Mouse (Mus musculus): ENCODE results near the gene Ager. TPM values are rescaled to one million over a fixed set of nuclear protein-coding genes. Genes with fewer than 3 reads are reported as not detected.

Ager gene
- polyA plus RNA-seq, 1 experiment, result 0.33 TPM

DNA sequence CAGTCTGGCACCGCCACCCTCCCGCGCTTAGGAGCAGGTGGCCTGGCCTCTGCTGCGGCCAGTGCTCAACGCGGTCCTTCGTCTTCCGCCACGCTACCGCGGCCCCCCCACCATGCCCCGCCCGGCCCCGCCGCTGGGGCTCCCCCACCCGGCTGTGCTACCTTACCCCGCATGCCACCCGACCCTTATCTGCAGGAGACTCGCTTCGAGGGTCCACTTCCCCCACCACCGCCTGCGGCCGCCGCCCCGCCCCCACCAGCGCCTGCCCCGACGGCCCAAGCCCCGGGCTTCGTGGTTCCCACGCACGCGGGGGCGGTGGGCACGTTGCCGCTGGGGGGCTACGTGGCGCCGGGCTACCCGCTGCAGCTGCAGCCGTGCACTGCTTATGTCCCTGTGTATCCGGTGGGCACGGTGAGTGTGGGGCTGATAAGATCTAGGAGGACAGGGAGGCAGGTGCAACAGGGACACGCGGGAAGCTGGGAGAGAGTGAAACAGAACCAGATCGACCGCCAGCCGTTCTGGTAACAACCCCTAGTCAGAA, 33.2 kb downstream of the Ager start:
- H3K4me3 ChIP-seq (replicated peaks), result no peak overlapping the region
- peaks cover 81% of the 10 kb centered on the region for H3K27me3 ChIP-seq (ENCODE audit: control insufficient read depth)
- H3K9me3 ChIP-seq (ENCODE audit: control insufficient read depth, low read length), result peaks cover 3% of the 10 kb centered on the region; the same call in 1 of the 2 replicates
- peaks cover 35% of the 10 kb centered on the region for H3K4me1 ChIP-seq (ENCODE audit: control insufficient read depth)
- H3K36me3 ChIP-seq (ENCODE audit: control insufficient read depth), result no peaks in the 10 kb centered on the region
- no peak for TF ChIP-seq TAL1 (IDR thresholded peaks at IDR 0.05; ENCODE audit: low read length)
- no peak for TF ChIP-seq GATA1 (IDR thresholded peaks at IDR 0.05; ENCODE audit: low read length)

DNA sequence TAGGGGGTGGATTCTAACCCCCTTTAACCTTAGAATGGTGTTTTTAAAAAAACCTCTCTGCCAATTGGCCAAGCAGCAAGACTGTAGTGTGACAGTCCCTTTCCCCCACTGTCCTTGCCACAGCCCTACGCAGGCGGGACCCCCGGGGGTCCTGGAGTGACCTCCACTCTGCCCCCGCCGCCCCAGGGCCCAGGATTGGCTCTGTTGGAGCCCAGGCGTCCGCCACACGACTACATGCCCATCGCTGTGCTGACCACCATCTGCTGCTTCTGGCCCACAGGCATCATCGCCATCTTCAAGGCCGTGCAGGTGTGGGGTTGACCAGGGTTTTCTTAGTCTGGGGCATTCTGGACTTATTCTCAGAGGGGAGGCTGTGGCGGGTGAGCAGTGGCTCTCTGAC, 34.0 kb downstream of the Ager start:
- TF ChIP-seq TAL1 (IDR thresholded peaks at IDR 0.05; ENCODE audit: low read length) (no peak), GATA1 (IDR thresholded peaks at IDR 0.05; ENCODE audit: low read length) (no peak)
- Histone ChIP-seq H3K9me3 (ENCODE audit: control insufficient read depth, low read length) (peaks cover 3% of the 10 kb centered on the region; the same call in 1 of the 2 replicates), H3K4me3 (replicated peaks) (no peak overlapping the region), H3K27me3 (ENCODE audit: control insufficient read depth) (peaks cover 79% of the 10 kb centered on the region), H3K36me3 (ENCODE audit: control insufficient read depth) (no peaks in the 10 kb centered on the region), H3K4me1 (ENCODE audit: control insufficient read depth) (peaks cover 26% of the 10 kb centered on the region)

DNA sequence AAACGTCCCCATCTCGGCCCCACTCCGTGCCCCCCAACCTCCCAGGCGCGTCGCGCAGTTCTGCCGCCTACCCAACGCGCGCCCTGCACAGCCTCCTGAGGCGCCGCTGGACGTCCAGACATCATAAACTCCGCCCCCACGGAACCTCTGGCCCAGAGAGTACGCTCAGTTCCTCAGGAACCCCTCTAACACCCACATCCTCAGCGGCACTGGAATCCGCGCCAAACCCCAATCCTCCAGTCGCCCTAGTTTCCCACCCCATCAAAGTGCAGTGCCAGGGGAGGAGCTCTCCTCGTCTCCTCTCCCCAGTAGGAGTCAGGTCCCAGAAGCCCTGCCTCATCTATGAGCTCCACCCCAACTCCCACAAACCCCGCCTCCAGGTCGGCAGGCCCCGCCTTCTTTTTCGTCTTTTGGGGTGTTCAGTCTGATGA, 34.6 kb downstream of the Ager start:
- Histone ChIP-seq H3K4me3 (replicated peaks) (peak overlapping the region; percentile 37), H3K9me3 (ENCODE audit: control insufficient read depth, low read length) (peaks cover 3% of the 10 kb centered on the region; the same call in 1 of the 2 replicates), H3K27me3 (ENCODE audit: control insufficient read depth) (peaks cover 72% of the 10 kb centered on the region), H3K36me3 (ENCODE audit: control insufficient read depth) (no peaks in the 10 kb centered on the region), H3K4me1 (ENCODE audit: control insufficient read depth) (peaks cover 21% of the 10 kb centered on the region)
- TF ChIP-seq GATA1 (IDR thresholded peaks at IDR 0.05; ENCODE audit: low read length) (no peak), TAL1 (IDR thresholded peaks at IDR 0.05; ENCODE audit: low read length) (no peak)

DNA sequence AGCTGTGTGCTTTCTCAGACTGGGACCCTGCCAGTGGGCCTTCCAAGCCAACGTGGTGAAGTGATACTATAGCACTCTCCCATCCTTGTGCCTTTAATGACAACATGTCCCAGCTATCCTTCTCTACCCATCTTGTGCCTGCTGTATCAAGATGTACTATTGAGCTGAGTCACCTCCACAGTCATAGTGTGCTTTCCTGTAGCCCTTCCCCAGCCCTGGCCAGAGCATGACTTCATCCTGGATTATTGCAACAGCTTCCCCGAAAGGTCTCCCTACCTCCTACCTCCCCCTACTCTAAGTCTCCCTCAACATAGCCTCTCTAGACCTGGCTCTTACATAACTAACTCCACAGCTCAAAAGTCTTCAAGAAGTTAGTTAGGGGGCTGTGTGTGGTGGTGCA, 38.0 kb downstream of the Ager start:
- Histone ChIP-seq H3K4me1 (ENCODE audit: control insufficient read depth) (peaks cover 13% of the 10 kb centered on the region), H3K9me3 (ENCODE audit: control insufficient read depth, low read length) (peaks cover 3% of the 10 kb centered on the region; the same call in 1 of the 2 replicates), H3K36me3 (ENCODE audit: control insufficient read depth) (no peaks in the 10 kb centered on the region), H3K4me3 (replicated peaks) (no peak overlapping the region), H3K27me3 (ENCODE audit: control insufficient read depth) (peaks cover 49% of the 10 kb centered on the region)
- TF ChIP-seq GATA1 (IDR thresholded peaks at IDR 0.05; ENCODE audit: low read length) (no peak), TAL1 (IDR thresholded peaks at IDR 0.05; ENCODE audit: low read length) (no peak)

DNA sequence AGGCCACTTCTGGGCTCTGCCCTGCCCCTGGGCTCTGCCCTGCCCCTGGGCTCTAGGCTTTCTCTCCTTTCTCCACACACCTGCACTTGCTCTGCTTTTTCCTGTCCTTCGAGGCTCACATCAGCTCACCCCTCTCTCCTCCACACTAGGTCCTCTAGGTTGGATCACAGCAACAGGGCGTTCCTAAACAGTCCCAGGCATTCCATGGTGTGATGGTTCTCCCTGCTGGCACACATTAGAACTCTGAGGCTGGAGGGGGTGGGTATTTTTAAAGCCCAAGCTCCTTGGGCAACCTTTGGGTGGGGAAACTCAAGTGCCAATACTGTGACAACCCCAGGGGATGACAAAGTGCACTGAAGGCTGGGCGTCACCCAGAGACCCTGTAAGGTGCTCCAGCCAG, 39.8 kb downstream of the Ager start:
- Histone ChIP-seq H3K27me3 (ENCODE audit: control insufficient read depth) (peaks cover 44% of the 10 kb centered on the region), H3K9me3 (ENCODE audit: control insufficient read depth, low read length) (no peaks in the 10 kb centered on the region), H3K36me3 (ENCODE audit: control insufficient read depth) (no peaks in the 10 kb centered on the region), H3K4me1 (ENCODE audit: control insufficient read depth) (peaks cover under 1% of the 10 kb centered on the region), H3K4me3 (replicated peaks) (no peak overlapping the region)
- TF ChIP-seq GATA1 (IDR thresholded peaks at IDR 0.05; ENCODE audit: low read length) (no peak), TAL1 (IDR thresholded peaks at IDR 0.05; ENCODE audit: low read length) (no peak)

DNA sequence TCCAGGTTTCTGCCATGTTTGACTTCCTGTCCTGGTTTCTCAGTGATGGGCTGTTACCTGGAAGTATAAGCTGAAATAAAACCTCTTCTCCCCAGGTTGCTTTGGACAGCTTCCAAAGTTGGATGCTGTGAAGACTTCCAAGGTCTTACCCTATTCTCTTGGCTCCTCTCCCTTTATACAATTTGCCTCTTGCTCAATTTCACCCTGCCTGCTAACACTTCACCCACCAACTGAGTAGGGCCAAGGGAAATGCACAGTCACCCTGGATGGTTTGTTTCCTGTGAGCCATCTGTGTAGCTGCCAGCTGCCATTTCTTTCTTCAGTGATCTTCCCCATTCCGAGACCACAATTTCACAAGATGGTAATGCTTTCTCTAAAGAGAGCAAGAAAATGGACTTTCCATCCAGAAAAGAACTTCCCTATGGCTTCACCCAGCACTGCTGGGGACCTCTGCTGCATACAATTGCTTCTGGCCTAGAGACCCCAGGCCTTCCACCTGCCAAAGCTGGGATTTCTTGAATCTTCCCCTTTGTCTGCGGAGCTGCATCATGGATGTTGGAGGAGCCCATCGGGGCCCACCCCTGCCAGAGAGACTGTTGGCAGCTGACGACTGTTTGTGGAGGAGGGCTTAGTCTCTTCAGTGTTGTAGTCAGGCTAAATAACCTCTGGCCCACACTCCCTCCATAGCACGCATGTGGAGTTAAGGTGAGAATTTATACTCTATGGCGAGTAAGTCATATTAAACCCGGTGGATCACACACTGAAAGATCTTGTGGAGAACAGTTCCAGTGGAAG, 42.0 kb downstream of the Ager start:
- peaks cover 5% of the 10 kb centered on the region for H3K4me1 ChIP-seq (ENCODE audit: control insufficient read depth)
- no peak overlapping the region for H3K4me3 ChIP-seq (replicated peaks)
- H3K9me3 ChIP-seq (ENCODE audit: control insufficient read depth, low read length), result no peaks in the 10 kb centered on the region

DNA sequence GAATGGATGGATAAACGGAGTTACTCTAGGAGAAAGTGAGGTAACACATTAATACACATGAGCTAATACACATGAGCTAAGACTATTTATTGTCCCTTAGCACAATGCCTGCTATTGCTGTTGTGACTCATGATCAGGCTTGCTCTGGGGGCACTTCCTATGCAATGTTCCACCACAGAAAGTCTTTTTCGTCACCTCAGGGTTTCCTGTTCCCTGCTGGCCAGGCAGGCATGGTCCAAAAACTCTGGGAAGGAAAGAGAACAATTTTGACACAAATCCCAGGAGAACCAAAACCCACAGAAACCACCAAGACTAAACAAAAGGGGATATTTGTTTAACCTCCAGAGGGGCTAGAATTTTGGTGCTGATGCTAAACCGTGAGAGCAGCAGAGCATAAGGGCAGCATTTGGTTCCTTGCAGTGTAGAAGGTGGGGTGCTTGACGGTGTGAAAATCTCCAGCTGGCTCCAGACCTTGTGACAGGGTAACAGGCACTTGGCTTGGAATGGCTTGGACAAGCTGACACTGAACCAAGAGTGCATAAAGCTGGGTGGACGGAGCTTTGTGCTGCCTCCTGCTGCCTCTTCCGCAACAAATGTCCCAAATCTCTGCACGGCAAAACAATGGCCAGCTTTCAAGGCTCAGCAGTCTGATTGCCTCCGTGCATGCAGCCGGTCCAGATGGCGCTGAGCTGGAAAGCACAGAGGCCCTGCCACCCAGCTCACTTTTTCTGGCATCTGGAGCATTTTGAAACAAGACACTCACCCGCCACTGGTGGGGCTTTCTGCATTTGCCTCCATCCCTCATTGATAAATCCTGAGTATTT, 43.3 kb downstream of the Ager start:
- H3K4me1 ChIP-seq (ENCODE audit: control insufficient read depth), result peaks cover 18% of the 10 kb centered on the region
- no peaks in the 10 kb centered on the region for H3K9me3 ChIP-seq (ENCODE audit: control insufficient read depth, low read length)
- H3K27me3 ChIP-seq (ENCODE audit: control insufficient read depth), result peaks cover 26% of the 10 kb centered on the region
- H3K4me3 ChIP-seq (replicated peaks), result no peak overlapping the region
- no peaks in the 10 kb centered on the region; the same call in 1 of the 2 replicates for H3K36me3 ChIP-seq (ENCODE audit: control insufficient read depth)
- TF ChIP-seq GATA1 (IDR thresholded peaks at IDR 0.05; ENCODE audit: low read length) (no peak), TAL1 (IDR thresholded peaks at IDR 0.05; ENCODE audit: low read length) (no peak)

More for the DNA sequence above, 42.0 kb downstream of the Ager start:
- Histone ChIP-seq H3K36me3 (ENCODE audit: control insufficient read depth) (no peaks in the 10 kb centered on the region), H3K27me3 (ENCODE audit: control insufficient read depth) (peaks cover 31% of the 10 kb centered on the region)
- no peak for TF ChIP-seq TAL1 (IDR thresholded peaks at IDR 0.05; ENCODE audit: low read length)
- TF ChIP-seq GATA1 (IDR thresholded peaks at IDR 0.05; ENCODE audit: low read length), result no peak

DNA sequence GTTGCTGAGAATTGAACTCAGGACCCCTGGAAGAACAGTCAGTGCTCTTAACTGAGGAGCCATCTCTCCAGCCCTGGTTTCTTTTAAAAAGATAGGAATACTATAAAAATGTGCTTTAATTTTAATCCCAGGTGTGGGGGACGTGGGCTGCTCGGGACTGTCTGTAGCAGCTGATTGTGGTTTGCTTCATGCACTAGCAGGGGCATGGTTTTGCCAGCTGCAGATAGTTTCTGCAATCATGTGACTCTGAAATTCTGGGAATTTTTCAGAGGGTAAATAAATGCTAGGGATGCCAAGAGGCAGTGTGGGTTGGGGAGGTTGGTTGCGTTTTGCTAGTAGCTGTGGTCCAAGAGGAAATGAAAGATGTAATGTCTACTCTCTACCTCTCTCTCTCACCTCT, 44.3 kb downstream of the Ager start:
- H3K4me1 ChIP-seq (ENCODE audit: control insufficient read depth), result peaks cover 26% of the 10 kb centered on the region
- H3K36me3 ChIP-seq (ENCODE audit: control insufficient read depth), result no peaks in the 10 kb centered on the region; the same call in 1 of the 2 replicates
- no peak overlapping the region for H3K4me3 ChIP-seq (replicated peaks)
- no peak for TF ChIP-seq TAL1 (IDR thresholded peaks at IDR 0.05; ENCODE audit: low read length)
- no peak for TF ChIP-seq GATA1 (IDR thresholded peaks at IDR 0.05; ENCODE audit: low read length)
- H3K27me3 ChIP-seq (ENCODE audit: control insufficient read depth), result peaks cover 26% of the 10 kb centered on the region
- no peaks in the 10 kb centered on the region for H3K9me3 ChIP-seq (ENCODE audit: control insufficient read depth, low read length)

DNA sequence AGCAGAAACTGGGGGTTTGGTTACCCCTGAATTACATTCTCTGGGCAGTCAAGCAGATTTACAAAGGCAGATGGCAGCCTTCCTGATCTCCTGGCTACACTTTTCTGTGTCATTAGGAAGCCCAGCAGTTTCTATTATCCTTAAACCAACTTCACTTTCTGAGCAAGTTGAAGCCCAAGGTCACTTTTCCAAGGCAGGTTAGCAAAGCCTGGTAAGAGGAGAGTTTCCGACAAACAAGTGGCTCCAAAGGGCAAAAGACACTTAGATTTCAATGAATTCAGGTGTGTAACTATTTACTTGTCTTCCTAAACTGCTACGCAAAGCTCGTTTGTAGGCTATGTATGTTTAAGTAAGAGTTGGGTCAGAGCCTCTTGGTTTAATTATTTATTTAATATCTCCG, 45.7 kb downstream of the Ager start:
- H3K27me3 ChIP-seq (ENCODE audit: control insufficient read depth), result peaks cover 26% of the 10 kb centered on the region
- H3K9me3 ChIP-seq (ENCODE audit: control insufficient read depth, low read length), result no peaks in the 10 kb centered on the region
- peaks cover 38% of the 10 kb centered on the region for H3K4me1 ChIP-seq (ENCODE audit: control insufficient read depth)
- H3K4me3 ChIP-seq (replicated peaks), result no peak overlapping the region
- TF ChIP-seq GATA1 (IDR thresholded peaks at IDR 0.05; ENCODE audit: low read length) (no peak), TAL1 (IDR thresholded peaks at IDR 0.05; ENCODE audit: low read length) (no peak)
- H3K36me3 ChIP-seq (ENCODE audit: control insufficient read depth), result peaks cover 2% of the 10 kb centered on the region
